Comparison of ENCODE assay signal across 11 mouse cellular contexts in genomic region chr9:75289545-75289944, GRCm38 (mm10). TPM values are rescaled to one million over a fixed set of nuclear protein-coding genes. Genes with fewer than 3 reads are reported as not detected.
DNase-seq lines count a peak whose midpoint lies in the region; ATAC-seq and TF ChIP-seq lines count a peak whose summit lies in the region.
"Had no signal": no experiment of that assay in that cellular context is flagged by ENCODE, and none has a peak within 500 bp of the region (broad histone marks: within the 10 kb centered on the region; RNA-seq: fewer than 3 reads in every experiment).

No protein-coding gene starts in this region.

- H3K27me3 ChIP-seq in heart, embryonic 12.5 days (replicated peaks), result no peaks in the 10 kb centered on the region; the same call in 1 of the 2 replicates
- H3K27me3 ChIP-seq in heart, embryonic 11.5 days (ENCODE audit: control insufficient read depth, insufficient read depth, low read length), result no peaks in the 10 kb centered on the region
- no peaks in the 10 kb centered on the region; a peak in 2 of 4 replicates for H3K27me3 ChIP-seq in MEL (ENCODE audit: control insufficient read depth in 1 of 2, insufficient read depth in 2 of 2, low read length in 2 of 2)
- H3K27me3 ChIP-seq: hindbrain, embryonic 15.5 days; stomach, embryonic 15.5 days had no signal

- no peaks in the 10 kb centered on the region for H3K36me3 ChIP-seq in heart, embryonic 12.5 days
- no peaks in the 10 kb centered on the region for H3K36me3 ChIP-seq in heart, embryonic 11.5 days (ENCODE audit: control insufficient read depth, insufficient read depth, low read length)
- H3K36me3 ChIP-seq in MEL (ENCODE audit: control insufficient read depth in 1 of 2, insufficient read depth in 2 of 2, low read length in 2 of 2), result no peaks in the 10 kb centered on the region
- H3K36me3 ChIP-seq: hindbrain, embryonic 15.5 days; stomach, embryonic 15.5 days had no signal

- TF ChIP-seq POLR2A in MEL (IDR thresholded peaks at IDR 0.05; ENCODE audit: control insufficient read depth in 1 of 2, insufficient read depth in 1 of 2, low read depth in 1 of 2, low read length in 2 of 2, poor library complexity in 1 of 2), result no peak

- peak; percentile 50 for TF ChIP-seq RAD21 in MEL (IDR thresholded peaks at IDR 0.05; ENCODE audit: low read depth, low read length)

- 44% methylated on average over 4 of the region's 4 CpGs for WGBS in heart, embryonic 12.5 days
- WGBS in heart, embryonic 11.5 days (ENCODE audit: insufficient replicate concordance), result 41% methylated on average over 4 of the region's 4 CpGs

- H3K9ac ChIP-seq in heart, embryonic 12.5 days, result no peak overlapping the region
- no peak overlapping the region for H3K9ac ChIP-seq in heart, embryonic 11.5 days (ENCODE audit: low read depth, low read length)
- H3K9ac ChIP-seq in MEL (ENCODE audit: control insufficient read depth, low read depth, low read length, poor library complexity, severe bottlenecking), result peak overlapping the region; percentile 32; the same call in 1 of the 2 replicates
- H3K9ac ChIP-seq: hindbrain, embryonic 15.5 days; stomach, embryonic 15.5 days had no signal

- no peaks in the 10 kb centered on the region for H3K79me2 ChIP-seq in MEL (ENCODE audit: control insufficient read depth, insufficient read depth, low read length, poor library complexity)

- peaks cover 9% of the 10 kb centered on the region; the same call in 1 of the 2 replicates for H3K4me1 ChIP-seq in heart, embryonic 12.5 days (replicated peaks)
- no peaks in the 10 kb centered on the region for H3K4me1 ChIP-seq in heart, embryonic 11.5 days (ENCODE audit: control insufficient read depth, insufficient read depth, low read length)
- H3K4me1 ChIP-seq in MEL (ENCODE audit: control insufficient read depth in 1 of 2, insufficient read depth in 2 of 2, low read length in 2 of 2), result peaks cover 0 to 5% of the 10 kb centered on the region in 2 experiments; a peak in 1 of 4 replicates
- H3K4me1 ChIP-seq: hindbrain, embryonic 15.5 days; stomach, embryonic 15.5 days had no signal

- peak; percentile 76 to 79 (median 76) for TF ChIP-seq CTCF in MEL (IDR thresholded peaks at IDR 0.05 in 2 of 3, conservative IDR thresholded peaks at IDR 0.05 in 1 of 3; ENCODE audit: control insufficient read depth in 1 of 3, insufficient read depth in 1 of 3, low read depth in 2 of 3, low read length in 3 of 3, poor library complexity in 1 of 3, severe bottlenecking in 1 of 3)

- ATAC-seq in heart, embryonic 12.5 days (ENCODE audit: insufficient number of reproducible peaks, low FRiP score), result no peak
- ATAC-seq in heart, embryonic 11.5 days (replicated peaks; ENCODE audit: insufficient number of reproducible peaks, low FRiP score, low TSS enrichment), result no peak

- H3K4me3 ChIP-seq in heart, embryonic 12.5 days, result no peak overlapping the region
- no peak overlapping the region for H3K4me3 ChIP-seq in heart, embryonic 11.5 days (ENCODE audit: low read depth, low read length)
- H3K4me3 ChIP-seq in MEL (ENCODE audit: control insufficient read depth in 1 of 2, insufficient read depth in 1 of 2, low read depth in 2 of 2, low read length in 2 of 2), result peak overlapping the region; percentile 32 to 62
- H3K4me3 ChIP-seq: hindbrain, embryonic 15.5 days; megakaryocyte, embryonic 14.5 days; stomach, embryonic 15.5 days had no signal

- no peak overlapping the region for H3K27ac ChIP-seq in heart, embryonic 12.5 days (ENCODE audit: poor library complexity, severe bottlenecking)
- H3K27ac ChIP-seq in heart, embryonic 11.5 days (ENCODE audit: low read depth, low read length), result no peak overlapping the region
- no peak overlapping the region for H3K27ac ChIP-seq in MEL (ENCODE audit: control insufficient read depth, low read depth, low read length)
- H3K27ac ChIP-seq: hindbrain, embryonic 15.5 days; stomach, embryonic 15.5 days had no signal

- TF ChIP-seq EP300 in MEL (IDR thresholded peaks at IDR 0.05; ENCODE audit: low read depth in 1 of 2, low read length in 2 of 2), result no peak

- peak overlapping the region; percentile 30 for H3K4me2 ChIP-seq in heart, embryonic 12.5 days
- no peak overlapping the region for H3K4me2 ChIP-seq in heart, embryonic 11.5 days
- H3K4me2 ChIP-seq: hindbrain, embryonic 15.5 days; stomach, embryonic 15.5 days had no signal

- no peaks in the 10 kb centered on the region for H3K9me3 ChIP-seq in heart, embryonic 12.5 days (replicated peaks)
- no peaks in the 10 kb centered on the region for H3K9me3 ChIP-seq in heart, embryonic 11.5 days (replicated peaks; ENCODE audit: control insufficient read depth, low read length)
- H3K9me3 ChIP-seq in MEL (replicated peaks; ENCODE audit: insufficient read depth, low read length), result no peaks in the 10 kb centered on the region
- H3K9me3 ChIP-seq: hindbrain, embryonic 15.5 days; stomach, embryonic 15.5 days had no signal

- DNase-seq in A20 (ENCODE audit: low read depth, low spot score) (peak; percentile 42), MEL (ENCODE audit: low read depth, low spot score) (peak; percentile 83)
- DNase-seq in kidney, postnatal 14 days, result peak; percentile 28
- DNase-seq in urinary bladder, postnatal 14 days (ENCODE audit: low spot score), result no peak
- DNase-seq in urinary bladder, adult 18-20 months (ENCODE audit: low spot score in 2 of 2), result no peak
- no peak for DNase-seq in frontal cortex, postnatal 25 days (ENCODE audit: low spot score in 2 of 2)

TF ChIP-seq in MEL, 35 proteins besides CTCF, POLR2A, EP300 and RAD21:
- TF ChIP-seq GATA1 (IDR thresholded peaks at IDR 0.05; ENCODE audit: low read depth, low read length) (0 out of 2 replicates have a peak, but pooled peaks have one; percentile 6), MYC (IDR thresholded peaks at IDR 0.05; ENCODE audit: low read depth, low read length) (0 out of 2 replicates have a peak, but pooled peaks have one; percentile 31), SMC3 (IDR thresholded peaks at IDR 0.05; ENCODE audit: low read depth, low read length) (peak; percentile 72), ZC3H11A (IDR thresholded peaks at IDR 0.05; ENCODE audit: low read depth, low read length) (peak; percentile 40), ZKSCAN1 (IDR thresholded peaks at IDR 0.05; ENCODE audit: low read depth, low read length) (no peak), MAZ (IDR thresholded peaks at IDR 0.05; ENCODE audit: low read depth, low read length) (no peak)

RNA-seq across cellular contexts. Expression of gene Gnb5, which starts 16.5 kb away (rescaled TPM):
- polyA plus RNA-seq in heart, embryonic 12.5 days (2016; fragmentation: Nextera tagmentation; extraction: Ambion mirVana), result 58.0 and 59.2 TPM in 2 replicates
- 54.3 and 67.8 TPM in 2 replicates for polyA plus RNA-seq in heart, embryonic 11.5 days (2014; fragmentation: Nextera tagmentation; extraction: Ambion mirVana)
- total RNA-seq in MEL (2012; rRNA removed), result 4.0 and 4.2 TPM in 2 replicates
- polyA plus RNA-seq in MEL (2012; ENCODE audit: insufficient read depth in 1 of 2, insufficient read length in 2 of 2, low read depth in 1 of 2, low replicate concordance in 2 of 2, missing spikeins in 1 of 2), result 1 to 10 TPM in 1 of 2 experiments, not detected in 1; 6.5 TPM

RNA-seq across cellular contexts. Expression of gene Myo5c, which starts 57.7 kb away (rescaled TPM):
- 1.2 and 1.3 TPM in 2 replicates for polyA plus RNA-seq in heart, embryonic 12.5 days (2016; fragmentation: Nextera tagmentation; extraction: Ambion mirVana)
- 1.0 and 1.3 TPM in 2 replicates for polyA plus RNA-seq in heart, embryonic 11.5 days (2014; fragmentation: Nextera tagmentation; extraction: Ambion mirVana)
- total RNA-seq in MEL (2012; rRNA removed), result 0.03 TPM in 1 of 2 replicates, not detected in the other
- polyA plus RNA-seq in MEL (2012; ENCODE audit: insufficient read depth in 1 of 2, insufficient read length in 2 of 2, low read depth in 1 of 2, low replicate concordance in 2 of 2, missing spikeins in 1 of 2), result under 1 TPM in 1 of 2 experiments, not detected in 1; 0.13 TPM

RNA-seq across cellular contexts. Expression of gene Bcl2l10, which starts 58.0 kb away (rescaled TPM):
- polyA plus RNA-seq in heart, embryonic 12.5 days (2016; fragmentation: Nextera tagmentation; extraction: Ambion mirVana), result not detected in 2 replicates
- polyA plus RNA-seq in heart, embryonic 11.5 days (2014; fragmentation: Nextera tagmentation; extraction: Ambion mirVana), result not detected in 2 replicates
- not detected in 2 replicates for total RNA-seq in MEL (2012; rRNA removed)
- polyA plus RNA-seq in MEL (2012; ENCODE audit: insufficient read depth in 1 of 2, insufficient read length in 2 of 2, low read depth in 1 of 2, low replicate concordance in 2 of 2, missing spikeins in 1 of 2), result not detected
- polyA plus RNA-seq: hindbrain, embryonic 15.5 days; stomach, embryonic 15.5 days had no signal

Comparison
In these comparisons a context has a peak if more than half of its experiments do, and no peak if none do; other contexts are left out.
1. H3K4me3 ChIP-seq: peak in MEL (2 of 2); none in heart, embryonic 12.5 days (single experiment) and heart, embryonic 11.5 days (single experiment).
2. DNase-seq: peak in A20 (single experiment), MEL (single experiment) and kidney, postnatal 14 days (single experiment); none in urinary bladder, postnatal 14 days (single experiment), urinary bladder, adult 18-20 months (0 of 2) and frontal cortex, postnatal 25 days (0 of 2).